Mouse (Mus musculus): Measurements from ENCODE around the gene Stpg2.
"Not testable (repeated sequence)": the region's sequence is repeated elsewhere in the genome, so short reads cannot be mapped to it uniquely, and the experiment has no call there.

The Stpg2 gene

GRCm38 (mm10) chr3:139404673-139405072, 199.2 kb downstream of the Stpg2 start:
- no peak for DNase-seq (ENCODE audit: extremely low spot score, low read depth, low spot score)

DNA sequence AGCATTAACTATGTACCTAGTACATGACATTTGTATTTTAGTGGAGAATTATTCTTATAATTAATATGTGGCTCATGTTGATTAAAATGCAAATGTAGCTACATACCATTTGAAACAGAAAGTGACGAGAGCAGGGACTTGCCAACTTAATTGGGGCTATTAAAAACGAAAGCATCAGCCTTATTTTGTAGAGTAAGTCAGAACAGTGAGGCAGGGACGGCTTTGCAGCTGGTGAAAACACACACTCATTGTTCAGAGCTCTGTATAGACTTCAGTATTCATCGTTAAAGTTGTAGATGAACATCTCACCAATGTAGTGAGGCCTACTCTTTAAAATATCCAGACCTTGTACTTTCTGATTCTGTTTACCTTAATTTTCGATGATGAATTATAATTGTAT, 213.6 kb downstream of the Stpg2 start:
- no peak for DNase-seq (ENCODE audit: extremely low spot score, low read depth, low spot score)

DNA sequence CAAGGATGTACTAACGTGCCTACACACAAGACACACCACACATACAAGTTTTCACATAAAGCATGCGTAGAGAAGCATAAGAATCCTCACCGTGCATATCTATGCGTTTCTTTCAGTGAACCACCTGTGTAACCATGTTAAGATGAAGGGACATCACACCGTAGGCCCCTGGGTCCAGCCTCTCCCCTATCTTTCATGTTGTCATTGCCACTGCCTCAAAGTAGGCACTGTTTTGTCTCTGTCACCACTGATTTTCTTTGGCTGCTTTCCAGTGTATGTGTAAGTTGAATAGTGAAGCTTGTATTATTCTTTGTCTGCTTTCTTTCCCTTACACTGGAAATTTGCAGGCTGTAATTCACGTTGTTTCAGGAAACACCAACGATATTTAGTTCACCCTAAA, 236.7 kb downstream of the Stpg2 start:
- no peak for DNase-seq (ENCODE audit: extremely low spot score, low read depth, low spot score)

DNA sequence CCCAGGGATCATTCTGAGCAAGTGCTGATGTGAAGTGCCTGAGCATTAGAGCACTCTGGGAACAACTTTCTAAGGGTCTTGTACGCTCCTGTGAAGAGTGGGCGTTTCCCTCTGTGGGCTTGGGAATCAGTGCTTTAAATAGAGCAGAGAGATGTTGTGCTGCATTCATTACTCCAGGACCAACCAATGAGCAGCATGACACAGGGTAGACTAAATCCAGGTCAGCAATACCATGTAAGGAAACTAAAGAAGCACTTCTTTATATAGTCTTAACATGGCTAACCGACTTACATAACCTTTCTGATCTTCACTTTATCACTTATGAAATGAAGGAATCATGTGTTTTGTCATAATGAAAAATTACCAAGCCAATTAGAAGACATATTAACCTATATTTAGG, 290.4 kb downstream of the Stpg2 start:
- no peak for DNase-seq (ENCODE audit: extremely low spot score, low read depth, low spot score)

DNA sequence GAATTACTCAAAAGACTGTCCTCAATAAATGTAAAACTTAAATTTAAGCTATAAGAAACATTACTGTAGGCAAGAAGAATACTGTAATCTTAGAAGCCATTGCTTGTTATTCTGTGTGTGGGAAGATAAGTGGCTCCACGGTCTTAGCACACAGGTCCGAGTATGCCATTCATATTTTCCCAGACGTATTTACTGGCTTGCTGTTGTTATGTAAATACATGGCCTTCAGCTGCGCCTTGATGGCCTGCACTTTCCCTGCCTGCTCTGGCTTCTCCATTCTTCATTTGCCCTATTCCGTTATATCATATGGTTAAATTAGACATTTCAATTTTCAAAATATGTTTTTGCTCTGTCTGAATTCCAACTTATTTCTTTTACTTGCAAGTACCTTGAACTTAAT, 296.7 kb downstream of the Stpg2 start:
- no peak for DNase-seq (ENCODE audit: extremely low spot score, low read depth, low spot score)

GRCm38 (mm10) chr3:139509275-139509985, 303.9 kb downstream of the Stpg2 start:
- DNase-seq (ENCODE audit: extremely low spot score, low read depth, low spot score), result peak; percentile 8

DNA sequence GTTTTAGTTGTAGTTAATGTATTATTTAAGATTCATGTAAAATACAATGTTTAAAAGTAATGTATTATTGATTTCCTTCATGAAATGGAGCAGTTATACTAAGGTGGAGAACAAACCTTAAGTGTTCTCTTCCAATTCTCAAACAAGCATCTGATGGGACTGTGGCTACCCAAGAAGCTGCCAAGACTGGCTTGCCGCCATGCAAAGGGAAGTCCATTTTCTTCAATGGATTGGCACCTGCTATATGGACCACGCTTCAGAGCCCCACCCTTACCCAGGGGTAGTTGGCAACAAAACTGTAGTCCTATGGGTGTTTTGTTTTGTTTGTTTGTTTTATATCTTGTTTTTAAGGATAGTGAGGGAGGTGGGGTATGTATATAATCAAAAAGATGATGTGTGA, 373.0 kb downstream of the Stpg2 start:
- no peak for DNase-seq (ENCODE audit: extremely low spot score, low read depth, low spot score)

DNA sequence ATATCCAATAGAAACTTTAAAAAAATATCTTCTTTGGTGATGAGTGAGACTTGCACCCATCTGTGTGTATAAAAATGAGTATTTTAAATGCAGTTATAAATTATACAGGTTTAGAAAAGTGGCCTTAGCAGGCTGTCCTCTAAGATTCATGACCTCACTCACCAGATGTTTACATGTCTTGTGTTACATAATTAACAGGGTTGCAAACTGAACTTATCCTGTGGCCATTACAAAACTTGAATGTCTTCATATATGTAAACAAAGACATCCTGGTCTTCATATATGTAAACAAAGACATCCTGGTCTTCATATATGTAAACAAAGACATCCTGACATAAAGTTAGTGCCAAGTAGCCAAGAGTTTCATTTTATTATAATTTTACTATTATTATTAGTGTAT, 375.8 kb downstream of the Stpg2 start:
- no peak for DNase-seq (ENCODE audit: extremely low spot score, low read depth, low spot score)

- no peak for DNase-seq (ENCODE audit: extremely low spot score, low read depth, low spot score)
Measured at GRCm38 (mm10) chr3:139599508-139599907, 394.0 kb downstream of the Stpg2 start.

- DNase-seq (ENCODE audit: extremely low spot score, low read depth, low spot score), result not testable (repeated sequence)
Measured at GRCm38 (mm10) chr3:139608267-139608666, 402.8 kb downstream of the Stpg2 start.

DNA sequence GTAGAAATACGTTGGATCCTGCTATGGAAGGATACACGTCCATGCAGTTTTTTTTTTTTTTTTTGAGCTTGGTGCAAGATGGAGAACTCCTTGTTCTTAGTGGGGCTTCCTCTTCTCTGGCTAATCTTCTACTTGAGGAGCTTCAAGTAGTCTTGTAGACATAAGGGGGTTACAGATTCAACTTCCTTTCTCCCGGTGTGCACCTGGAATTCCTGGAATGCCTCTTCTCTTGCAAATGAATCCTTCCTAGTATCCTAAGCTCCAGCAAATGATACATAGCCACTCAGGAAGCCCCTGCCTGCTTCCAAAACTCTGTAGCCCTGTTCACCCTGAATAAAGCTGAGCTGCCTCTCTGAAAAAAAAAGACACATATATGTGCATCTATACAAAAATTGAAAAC, 409.1 kb downstream of the Stpg2 start:
- no peak for DNase-seq (ENCODE audit: extremely low spot score, low read depth, low spot score)

DNA sequence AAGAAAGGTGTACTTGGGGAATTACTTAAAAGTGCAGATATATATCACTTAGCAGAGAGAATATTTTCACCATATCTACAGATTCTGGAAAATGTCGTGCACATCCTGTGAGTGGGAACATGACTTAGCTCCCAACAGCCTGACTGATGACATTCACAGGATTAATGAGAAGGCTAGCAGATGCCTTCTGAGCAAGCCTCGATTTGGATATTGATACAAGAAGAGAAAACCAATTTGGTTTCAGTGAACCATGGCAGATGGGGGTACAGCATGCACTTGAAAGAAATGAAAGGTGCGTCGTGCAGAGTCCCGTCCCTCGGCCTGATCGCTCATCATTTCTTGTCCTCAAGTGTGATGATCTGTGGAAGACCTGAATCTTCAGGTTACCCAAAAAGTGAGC, 410.3 kb downstream of the Stpg2 start:
- DNase-seq (ENCODE audit: extremely low spot score, low read depth, low spot score), result no peak

DNA sequence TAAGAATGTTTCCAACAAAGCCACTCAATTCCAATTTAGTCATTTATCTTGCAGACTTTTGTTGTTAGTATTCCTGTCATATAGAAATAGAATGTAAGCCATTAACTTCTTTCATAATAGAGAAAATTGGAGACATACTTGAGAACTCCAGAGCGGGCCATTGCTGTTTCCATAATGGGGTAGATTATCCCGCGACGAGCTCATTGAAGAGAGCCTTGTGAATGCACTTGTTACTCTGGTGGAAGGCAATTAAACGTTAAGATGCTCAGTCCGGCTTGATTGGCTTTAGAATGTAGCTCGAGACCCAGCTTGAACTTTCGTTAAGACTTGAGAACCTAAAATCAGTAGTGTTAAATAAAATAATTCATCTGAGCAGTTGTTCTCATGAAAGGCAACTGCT, 432.4 kb downstream of the Stpg2 start:
- DNase-seq (ENCODE audit: extremely low spot score, low read depth, low spot score), result no peak

- DNase-seq (ENCODE audit: extremely low spot score, low read depth, low spot score), result no peak
Measured at GRCm38 (mm10) chr3:139651505-139651904, 446.0 kb downstream of the Stpg2 start.

DNA sequence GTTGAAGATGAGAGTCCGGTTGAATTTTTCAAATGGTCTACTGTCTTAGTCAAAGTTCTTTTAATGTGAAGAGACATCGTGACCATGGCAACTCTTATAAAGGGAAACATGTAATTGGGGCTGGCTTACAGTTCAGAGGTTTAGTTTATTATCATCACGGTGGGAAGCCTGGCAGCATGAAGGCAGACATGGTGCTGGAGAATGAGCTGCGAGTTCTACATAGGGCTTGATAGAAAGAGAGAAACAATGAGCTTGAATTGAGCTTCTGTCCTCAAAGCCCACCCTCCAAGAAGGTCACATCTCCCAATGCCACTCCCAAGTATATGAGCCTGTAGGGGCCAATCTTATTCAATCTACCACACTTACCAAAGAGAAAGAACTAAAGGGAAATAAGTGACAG, 453.9 kb downstream of the Stpg2 start:
- no peak for DNase-seq (ENCODE audit: extremely low spot score, low read depth, low spot score)

DNA sequence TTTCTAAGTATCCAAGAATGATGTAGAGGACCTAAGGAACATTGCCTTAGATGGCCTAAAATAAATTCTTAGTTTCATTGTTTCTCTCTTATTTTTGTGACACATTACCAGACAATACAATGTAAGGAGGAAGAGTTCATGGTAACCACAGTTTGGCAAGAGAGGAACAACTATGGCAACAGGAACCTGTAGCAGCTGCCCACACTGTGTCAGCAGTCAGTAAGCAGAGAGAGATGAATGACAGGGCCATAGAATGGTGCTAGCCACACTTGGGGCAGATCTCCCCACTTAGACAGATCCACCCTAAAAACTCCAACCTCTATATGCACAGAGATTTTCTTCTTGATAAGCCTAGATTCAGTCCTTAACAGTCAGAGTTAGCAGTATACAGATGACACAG, 456.7 kb downstream of the Stpg2 start:
- no peak for DNase-seq (ENCODE audit: extremely low spot score, low read depth, low spot score)

GRCm38 (mm10) chr3:139663712-139664245, 458.3 kb downstream of the Stpg2 start:
- peak; percentile 28 for DNase-seq (ENCODE audit: extremely low spot score, low read depth, low spot score)

- no peak for DNase-seq (ENCODE audit: extremely low spot score, low read depth, low spot score)
Measured at GRCm38 (mm10) chr3:139665047-139665446, 459.6 kb downstream of the Stpg2 start.

GRCm38 (mm10) chr3:139676192-139676591, 470.7 kb downstream of the Stpg2 start:
- DNase-seq (ENCODE audit: extremely low spot score, low read depth, low spot score), result no peak

- DNase-seq (ENCODE audit: extremely low spot score, low read depth, low spot score), result no peak
Measured at GRCm38 (mm10) chr3:139676723-139677122, 471.2 kb downstream of the Stpg2 start.

- DNase-seq (ENCODE audit: extremely low spot score, low read depth, low spot score), result not testable (repeated sequence)
Measured at GRCm38 (mm10) chr3:139704238-139704637, 498.7 kb downstream of the Stpg2 start.

- DNase-seq (ENCODE audit: extremely low spot score, low read depth, low spot score), result not testable (repeated sequence)
Measured at GRCm38 (mm10) chr3:139707396-139707795, 501.9 kb downstream of the Stpg2 start.

DNA sequence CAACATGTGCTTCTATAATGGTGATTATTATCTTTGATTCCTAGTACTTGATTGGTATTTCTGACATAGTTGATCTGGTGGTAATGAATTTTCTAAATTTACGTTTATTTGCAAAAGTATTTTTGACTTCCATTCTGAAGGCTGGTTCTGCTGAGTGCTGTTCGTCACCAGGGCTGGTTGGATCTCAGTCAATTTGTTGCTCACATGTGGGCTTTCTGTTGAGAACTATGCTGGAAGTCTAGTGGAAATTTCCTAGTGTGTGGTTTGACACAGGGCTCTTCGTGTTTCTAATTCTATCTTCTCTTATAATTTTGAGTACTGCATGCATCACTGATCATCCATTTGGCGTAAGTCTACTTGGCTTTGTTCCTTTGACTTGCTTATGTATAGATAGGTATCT, 504.3 kb downstream of the Stpg2 start:
- no peak for DNase-seq (ENCODE audit: extremely low spot score, low read depth, low spot score)
